Mouse (Mus musculus): Measurements from ENCODE around the gene Atrx.

DNA sequence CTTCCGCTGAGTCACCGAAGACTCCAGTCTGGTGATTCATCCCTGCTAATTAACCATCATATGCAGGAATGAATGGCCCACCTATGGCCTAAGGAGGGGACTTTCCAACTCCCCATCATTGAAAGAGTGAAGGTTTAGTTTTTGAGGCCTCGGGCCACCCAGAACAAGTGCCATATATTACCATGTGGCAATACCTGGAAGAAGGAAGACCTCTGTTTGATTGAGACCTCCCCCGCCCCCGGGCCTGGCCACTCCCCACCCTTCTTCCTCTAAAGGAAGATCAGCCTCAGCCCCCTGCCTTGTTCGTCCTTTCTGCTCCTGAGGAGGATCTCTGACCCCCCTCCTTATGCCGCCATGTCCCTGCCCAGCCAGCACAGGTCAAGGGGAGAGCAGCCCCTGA is 10.0 kb upstream of the Atrx start:
- TF ChIP-seq GATA1 (IDR thresholded peaks at IDR 0.05; ENCODE audit: low read length) (no peak), TAL1 (IDR thresholded peaks at IDR 0.05; ENCODE audit: low read length) (no peak)

Measured in erythroblast, embryonic 14.5 days (primary cell).